Mouse (Mus musculus): Measurements from ENCODE around the gene Armc12.
A peak's percentile ranks its signal among the peaks of the same experiment; 100 is the strongest.

The Armc12 gene

GRCm38 (mm10) chr17:28513337-28513736, 17.3 kb upstream of the Armc12 start:
- DNase-seq (ENCODE audit: low spot score) = no peak

- no peak for DNase-seq (ENCODE audit: low spot score)
These were observed 16.8 kb upstream of the Armc12 start for GRCm38 (mm10) chr17:28513844-28514243.

DNA sequence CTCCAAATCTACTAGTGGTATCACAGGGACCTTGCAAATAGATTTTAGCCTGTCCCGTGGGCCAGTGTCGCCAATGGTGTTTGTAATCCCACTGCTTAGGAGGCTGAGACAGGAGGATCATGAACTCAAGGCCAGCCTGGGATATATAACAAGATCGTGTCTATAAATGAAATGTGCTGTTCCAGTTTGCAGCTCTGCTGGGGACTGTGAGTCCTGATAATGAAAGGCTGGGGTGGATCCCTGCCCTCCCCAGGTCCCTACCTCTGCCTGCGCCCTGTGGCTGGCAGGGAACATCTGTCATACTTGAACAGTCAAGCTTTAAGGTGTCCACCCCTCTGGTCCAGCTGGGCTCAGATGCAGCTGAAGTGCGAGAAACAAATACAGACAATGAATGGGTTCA, 16.1 kb upstream of the Armc12 start:
- no peak for DNase-seq (ENCODE audit: low spot score)

DNA sequence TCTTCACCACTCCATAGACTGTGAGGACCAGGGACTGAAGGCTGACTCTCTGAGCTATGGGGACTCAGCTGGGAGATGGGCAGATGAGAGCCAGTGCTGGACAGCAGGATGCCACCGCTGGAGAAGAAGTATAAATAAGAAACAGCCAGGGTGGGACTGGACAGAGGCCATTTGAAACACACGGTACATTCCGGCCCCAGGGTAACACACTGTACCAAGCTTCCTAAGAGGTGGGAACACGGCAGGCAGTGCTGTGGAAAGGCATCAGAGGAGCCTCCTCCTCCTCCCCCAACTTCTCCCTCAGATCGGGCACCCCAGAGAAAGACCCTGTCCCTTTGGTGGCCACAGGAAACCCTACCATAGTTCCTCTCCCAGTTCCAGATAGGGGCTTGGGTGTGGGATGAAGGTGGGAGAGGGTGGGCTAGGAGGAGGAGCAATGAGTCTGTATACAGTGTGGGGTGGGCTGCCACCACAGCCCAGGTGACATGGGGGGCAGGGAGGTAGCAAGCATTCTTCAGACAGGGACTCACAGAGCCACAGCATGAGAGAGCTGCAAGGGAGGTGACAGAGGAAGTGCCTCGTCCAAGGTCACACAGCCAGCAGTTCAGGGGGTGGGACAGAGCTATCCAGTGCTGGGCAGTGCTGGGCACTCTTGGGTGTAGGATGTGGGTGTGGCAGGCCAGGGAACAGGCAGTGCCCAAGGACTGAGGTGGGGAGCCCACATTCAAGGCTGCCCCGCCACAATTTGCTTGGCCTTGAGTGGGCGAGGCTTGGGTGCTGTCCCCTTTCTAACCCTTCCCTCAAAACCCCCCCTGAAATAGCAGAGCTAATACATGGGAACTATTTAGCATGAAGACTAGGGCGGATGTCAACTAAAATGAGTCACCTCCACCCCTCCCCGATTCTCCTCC, 14.9 kb upstream of the Armc12 start:
- peak; percentile 90 for DNase-seq (ENCODE audit: low spot score)

DNA sequence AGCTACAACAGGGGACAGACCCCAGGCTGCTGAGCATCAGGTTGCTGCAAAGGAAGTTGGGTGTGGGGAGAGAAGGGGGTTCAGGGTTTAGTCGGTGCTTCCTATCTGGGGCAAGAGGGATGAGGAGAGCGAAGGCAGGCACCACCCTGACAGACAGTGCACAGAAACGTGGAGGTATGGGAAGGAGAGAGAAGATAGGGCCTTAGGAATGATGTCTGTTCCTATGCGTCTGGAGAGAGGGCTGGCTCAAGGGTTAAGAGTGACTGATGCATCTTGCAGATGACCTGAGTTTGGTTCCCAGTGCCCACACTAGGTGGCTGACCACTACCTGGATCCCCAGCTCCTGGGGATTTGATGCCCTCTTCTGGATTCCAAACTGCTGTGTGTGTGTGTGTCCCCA, 13.7 kb upstream of the Armc12 start:
- no peak for DNase-seq (ENCODE audit: low spot score)

DNA sequence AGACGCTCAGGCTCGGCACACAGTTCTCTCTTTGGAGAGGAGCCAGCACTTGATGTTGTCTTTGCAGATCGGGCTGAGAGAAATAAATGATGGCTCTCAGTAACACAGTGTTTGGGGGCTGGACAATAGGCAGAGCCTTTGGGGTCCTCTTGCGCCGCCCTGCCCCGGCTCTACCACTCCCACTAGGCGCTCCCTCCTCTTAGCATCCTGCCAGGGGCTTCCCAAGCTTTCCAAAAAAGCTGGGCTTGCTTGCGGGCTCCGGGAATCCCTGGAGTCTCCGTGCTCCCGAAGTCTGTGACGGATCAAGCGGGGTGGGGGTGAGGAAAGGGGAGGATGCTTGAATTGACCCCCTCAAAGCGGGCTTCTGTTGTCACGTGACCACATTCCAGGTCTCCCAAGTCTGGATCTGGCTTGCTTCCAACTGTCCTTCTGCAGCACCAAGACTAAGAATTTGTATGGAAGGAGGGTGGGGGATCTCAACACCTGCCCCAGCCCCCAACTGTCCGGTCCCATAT, 13.1 kb upstream of the Armc12 start, which contains the start of gene Fkbp5:
Fkbp5 (minus strand) TSS at position 87 of the 515 bp plus-strand sequence.
- peak; percentile 78 for DNase-seq (ENCODE audit: low spot score)

GRCm38 (mm10) chr17:28517956-28518614, 12.5 kb upstream of the Armc12 start:
- peak; percentile 91 for DNase-seq (ENCODE audit: low spot score)

GRCm38 (mm10) chr17:28518615-28519071, 12.0 kb upstream of the Armc12 start:
- no peak for DNase-seq (ENCODE audit: low spot score)

DNA sequence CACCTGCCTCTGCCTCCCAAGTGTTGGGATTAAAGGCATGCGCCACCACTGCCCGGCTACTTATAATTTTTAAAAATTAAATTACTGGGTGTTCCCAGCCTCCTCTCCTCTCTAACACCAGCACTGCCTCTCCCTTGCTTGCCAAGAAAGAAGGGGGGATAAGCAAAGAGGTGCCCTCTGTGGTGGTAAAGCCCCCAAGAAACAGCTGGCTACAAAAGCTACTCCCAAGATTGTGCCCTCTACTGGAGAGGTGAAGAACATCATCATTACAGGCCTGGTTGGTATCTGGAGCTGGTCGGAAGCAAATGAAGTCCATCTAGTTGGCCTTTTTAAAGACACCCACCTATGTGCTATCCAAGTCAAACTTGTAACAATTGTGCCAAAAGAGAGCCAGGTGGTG, 10.8 kb upstream of the Armc12 start:
- DNase-seq (ENCODE audit: low spot score) = no peak

DNA sequence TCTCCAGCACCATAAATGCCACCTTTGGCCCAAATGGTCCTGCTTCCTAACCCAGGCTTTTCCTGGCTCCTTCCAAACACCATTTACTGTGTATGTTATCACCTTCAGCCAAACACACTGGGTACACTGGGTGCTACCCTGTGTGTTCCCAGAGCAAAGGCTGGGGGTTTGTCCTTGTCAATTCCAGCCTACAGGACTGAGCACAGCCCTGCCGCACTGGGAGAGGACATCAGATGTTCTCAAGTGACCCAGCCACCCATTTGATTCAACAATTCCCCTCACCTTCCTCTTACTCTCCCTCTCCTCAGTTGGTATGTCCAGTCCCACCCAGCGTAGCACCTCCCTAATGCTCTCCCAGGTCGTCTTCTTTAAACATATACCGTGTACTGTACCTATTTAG, 10.0 kb upstream of the Armc12 start:
- no peak for DNase-seq (ENCODE audit: low spot score)

DNA sequence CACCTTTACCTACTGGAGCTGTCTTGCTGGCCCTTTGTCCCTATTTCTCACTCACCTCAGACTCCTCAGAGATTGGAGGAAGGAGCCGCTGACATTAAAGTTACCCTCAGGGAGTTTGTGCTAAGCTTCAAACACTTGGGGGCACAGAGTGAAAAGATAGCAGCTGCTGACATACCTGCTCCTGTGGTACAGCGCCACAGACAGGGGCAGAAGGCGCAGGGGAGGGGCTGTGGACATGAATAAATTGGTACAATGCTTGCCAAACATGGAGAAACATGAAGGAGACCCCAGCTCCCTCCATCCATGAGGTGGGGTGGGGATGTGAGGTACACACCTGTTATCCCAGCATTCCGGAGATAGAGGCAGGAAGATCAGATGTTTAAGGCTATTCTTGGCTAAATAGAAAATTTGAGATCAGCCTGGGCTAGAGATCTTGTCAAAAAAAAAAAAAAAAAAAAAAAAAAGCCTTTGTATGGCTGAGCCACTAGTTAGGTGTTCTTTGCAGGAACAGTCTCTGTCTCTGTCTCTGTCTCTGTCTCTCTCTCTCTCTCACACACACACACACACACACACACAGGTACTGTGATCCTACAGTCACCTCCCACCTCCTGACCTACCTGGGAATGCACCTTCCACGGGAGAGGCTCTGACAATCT, 9.4 kb upstream of the Armc12 start:
- DNase-seq (ENCODE audit: low spot score) = no peak

DNA sequence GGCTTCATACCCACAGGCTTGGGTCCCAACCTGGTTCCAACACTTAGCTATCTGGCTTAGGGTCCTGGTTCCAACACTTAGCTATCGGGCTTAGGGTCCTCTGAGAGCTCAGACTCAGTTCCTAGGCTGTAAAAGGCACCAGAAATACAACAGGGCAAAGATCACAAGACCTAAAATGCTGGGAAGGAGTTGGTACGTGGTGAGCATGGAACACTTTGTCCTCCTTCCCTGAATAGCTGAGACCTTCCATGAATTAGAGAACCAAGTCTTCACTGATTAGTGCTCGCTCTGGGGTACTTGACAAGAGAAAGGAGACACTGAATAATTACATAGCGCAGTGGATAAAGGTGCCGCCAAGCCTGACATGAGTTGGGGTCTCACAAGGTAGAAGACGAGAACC, 8.7 kb upstream of the Armc12 start:
- no peak for DNase-seq (ENCODE audit: low spot score)

- DNase-seq (ENCODE audit: low spot score) = peak; percentile 83
These were observed 7.8 kb upstream of the Armc12 start for GRCm38 (mm10) chr17:28522623-28523354.

DNA sequence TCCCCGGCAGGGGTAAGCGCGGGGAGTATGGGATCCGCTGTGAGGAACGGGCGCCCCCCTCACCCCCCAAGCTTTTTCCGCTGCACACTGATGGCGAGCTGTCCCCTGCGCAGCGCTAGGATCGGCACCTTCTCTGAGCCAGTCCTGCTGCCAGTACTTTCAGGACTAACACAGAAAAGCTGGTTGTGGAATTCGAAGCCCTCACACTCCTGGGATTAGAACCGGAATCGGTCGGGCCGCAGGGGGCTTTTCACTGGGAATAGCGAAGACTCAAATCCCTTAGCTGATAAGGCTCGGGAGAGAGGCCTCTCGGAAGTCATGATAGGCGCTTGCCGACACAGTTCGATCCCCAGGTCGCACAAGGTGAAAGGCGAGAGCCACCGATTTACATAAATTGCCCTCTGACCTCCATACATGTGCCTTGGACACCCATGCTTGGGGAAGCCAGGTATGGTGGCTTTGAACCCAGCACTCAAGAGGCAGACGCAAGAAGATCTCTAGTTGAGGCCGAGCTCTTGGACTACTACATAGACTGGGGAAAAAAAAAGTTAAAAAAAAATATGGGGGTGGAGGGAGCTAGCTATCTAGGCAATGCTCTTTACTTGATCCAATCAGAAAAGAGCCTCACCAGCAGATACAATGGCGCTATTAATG, 7.1 kb upstream of the Armc12 start:
- DNase-seq (ENCODE audit: low spot score) = no peak

GRCm38 (mm10) chr17:28524009-28524695, 6.5 kb upstream of the Armc12 start:
- DNase-seq (ENCODE audit: low spot score) = no peak

DNA sequence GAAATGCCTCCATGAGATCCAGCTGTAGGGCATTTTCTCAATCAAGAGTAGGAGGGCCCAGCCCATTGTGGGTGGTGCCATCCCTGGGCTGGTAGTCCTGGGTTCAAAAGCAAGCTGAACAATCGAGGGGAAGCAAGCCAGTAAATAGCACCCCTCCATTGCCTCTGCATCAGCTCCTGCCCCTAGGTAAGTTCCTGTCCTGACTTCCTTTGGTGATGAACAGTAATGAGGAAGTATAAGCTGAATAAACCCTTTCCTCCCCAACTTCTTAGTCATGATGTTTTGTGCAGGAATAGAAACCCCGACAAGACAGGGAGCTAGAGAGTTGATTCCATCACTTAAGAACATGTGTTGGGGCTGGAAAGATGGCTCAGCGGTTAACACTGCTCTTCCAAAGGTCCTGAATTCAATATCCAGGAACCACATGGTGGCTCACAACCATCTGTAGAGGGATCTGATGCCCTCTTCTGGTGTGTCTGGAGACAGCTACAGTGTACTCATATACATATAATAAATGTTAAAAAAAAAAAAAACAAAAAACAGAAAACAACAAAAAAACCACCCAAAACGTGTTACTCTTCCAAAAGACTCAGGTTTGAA, 5.7 kb upstream of the Armc12 start:
- no peak for DNase-seq (ENCODE audit: low spot score)

- DNase-seq (ENCODE audit: low spot score) = peak; percentile 77
These were observed 3.2 kb upstream of the Armc12 start for GRCm38 (mm10) chr17:28527184-28528042.

DNA sequence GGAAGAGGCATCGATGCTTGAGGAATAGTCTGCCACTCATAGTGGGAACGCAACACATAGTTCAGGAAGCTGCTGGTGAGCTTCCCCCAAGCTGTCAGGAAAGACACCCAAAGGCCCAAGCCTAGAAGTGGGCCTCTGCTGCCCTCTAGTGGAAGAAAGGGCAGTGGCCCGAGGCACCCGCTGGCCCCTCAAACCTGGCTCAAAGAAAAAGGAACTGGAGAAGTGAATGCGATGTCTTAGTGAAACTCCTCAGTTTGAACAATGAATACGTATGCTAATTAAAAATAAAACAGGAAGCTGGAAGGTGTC, 2.6 kb upstream of the Armc12 start:
- DNase-seq (ENCODE audit: low spot score) = peak; percentile 67

DNA sequence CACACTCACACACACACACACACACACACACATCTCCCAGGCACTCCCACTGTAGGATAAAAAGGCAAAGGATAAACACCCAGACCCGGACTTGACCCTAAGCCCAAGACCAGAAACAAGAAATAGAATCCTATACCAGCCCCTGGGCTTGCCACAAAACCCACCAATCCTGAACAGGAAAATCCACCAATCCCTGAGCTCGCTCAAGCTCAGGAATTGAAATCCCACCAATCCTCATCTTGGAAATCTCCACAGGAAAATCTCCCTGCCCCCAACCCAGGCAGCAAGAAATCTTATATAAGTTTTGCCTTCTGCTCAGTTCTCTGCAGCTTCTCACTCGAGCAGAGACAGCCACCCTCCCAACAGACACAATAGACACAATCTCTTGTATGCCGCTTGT, 1.5 kb upstream of the Armc12 start:
- DNase-seq (ENCODE audit: low spot score) = no peak
